Mouse (Mus musculus): ENCODE results near the gene Necab2. TPM values are rescaled to one million over a fixed set of nuclear protein-coding genes. Genes with fewer than 3 reads are reported as not detected.

Gene Necab2
- polyA plus RNA-seq, 1 experiment from 2014 or later = 15.4 TPM

GRCm38 (mm10) chr8:119430690-119431089 is 15.8 kb upstream of the Necab2 start:
- Histone ChIP-seq H3K4me1 (no peaks in the 10 kb centered on the region), H3K27me3 (no peaks in the 10 kb centered on the region), H3K4me3 (replicated peaks) (no peak overlapping the region), H3K36me3 (replicated peaks) (no peaks in the 10 kb centered on the region), H3K9ac (no peak overlapping the region), H3K4me2 (no peak overlapping the region), H3K27ac (no peak overlapping the region), H3K9me3 (no peaks in the 10 kb centered on the region)
- ATAC-seq (ENCODE audit: low FRiP score) = no peak
- 84% methylated on average over 7 of the region's 7 CpGs for WGBS

GRCm38 (mm10) chr8:119432372-119432771 is 14.1 kb upstream of the Necab2 start:
- no peak overlapping the region for H3K4me2 ChIP-seq
- peaks cover 5% of the 10 kb centered on the region; the same call in 1 of the 2 replicates for H3K4me1 ChIP-seq
- no peaks in the 10 kb centered on the region for H3K27me3 ChIP-seq
- H3K4me3 ChIP-seq (replicated peaks) = no peak overlapping the region
- H3K27ac ChIP-seq = no peak overlapping the region
- H3K36me3 ChIP-seq (replicated peaks) = no peaks in the 10 kb centered on the region
- ATAC-seq (ENCODE audit: low FRiP score) = no peak
- H3K9ac ChIP-seq = no peak overlapping the region
- 50% methylated on average over 3 of the region's 3 CpGs for WGBS
- no peaks in the 10 kb centered on the region for H3K9me3 ChIP-seq

GRCm38 (mm10) chr8:119433582-119434174 is 12.8 kb upstream of the Necab2 start, which contains the start of gene Osgin1:
Osgin1 (plus strand) TSS chr8:119434124.
- 91% methylated on average over 13 of the region's 13 CpGs for WGBS
- Histone ChIP-seq H3K4me3 (replicated peaks) (no peak within 1 kb of the TSS), H3K36me3 (replicated peaks) (no peaks in the 10 kb centered on the region), H3K4me1 (peaks cover 5% of the 10 kb centered on the region; the same call in 1 of the 2 replicates), H3K9ac (no peak within 1 kb of the TSS), H3K9me3 (no peaks in the 10 kb centered on the region), H3K27me3 (no peaks in the 10 kb centered on the region), H3K27ac (no peak within 1 kb of the TSS), H3K4me2 (no peak within 1 kb of the TSS)
- ATAC-seq (ENCODE audit: low FRiP score) = no peak

DNA sequence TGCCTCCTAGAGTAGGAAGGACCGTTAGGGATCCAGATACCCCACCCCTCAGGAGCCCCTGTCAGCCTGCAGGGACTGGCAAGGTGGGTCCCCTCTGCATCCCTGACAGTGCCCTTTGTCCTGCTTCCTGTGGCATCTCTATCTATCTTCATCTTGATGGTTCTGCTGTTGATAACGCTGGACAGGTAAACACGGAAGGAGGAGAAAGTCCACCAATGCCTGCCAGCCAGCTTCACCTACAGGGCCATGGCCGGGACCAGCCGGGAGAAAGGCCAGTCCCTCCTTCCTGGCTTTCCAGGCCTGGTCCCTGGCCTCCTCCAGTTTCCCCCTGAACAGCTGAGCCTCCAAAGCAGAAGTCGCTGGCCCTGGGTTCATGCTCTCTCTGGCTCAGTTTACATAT is 11.9 kb upstream of the Necab2 start:
- Histone ChIP-seq H3K4me3 (replicated peaks) (no peak overlapping the region), H3K9ac (no peak overlapping the region), H3K4me1 (peaks cover 5% of the 10 kb centered on the region; the same call in 1 of the 2 replicates), H3K9me3 (no peaks in the 10 kb centered on the region), H3K27me3 (no peaks in the 10 kb centered on the region), H3K27ac (no peak overlapping the region), H3K4me2 (no peak overlapping the region), H3K36me3 (replicated peaks) (no peaks in the 10 kb centered on the region)
- no peak for ATAC-seq (ENCODE audit: low FRiP score)
- 81% methylated on average over 6 of the region's 6 CpGs for WGBS

GRCm38 (mm10) chr8:119435527-119435926 is 11.0 kb upstream of the Necab2 start:
- H3K36me3 ChIP-seq (replicated peaks) = no peaks in the 10 kb centered on the region
- peaks cover 11% of the 10 kb centered on the region for H3K4me1 ChIP-seq
- no peak overlapping the region for H3K9ac ChIP-seq
- 0 out of 2 replicates have a peak, but pooled peaks cover 5% of the 10 kb centered on the region for H3K27me3 ChIP-seq
- H3K9me3 ChIP-seq = no peaks in the 10 kb centered on the region
- no peak overlapping the region for H3K27ac ChIP-seq
- H3K4me2 ChIP-seq = no peak overlapping the region
- no peak for ATAC-seq (ENCODE audit: low FRiP score)
- no peak overlapping the region for H3K4me3 ChIP-seq (replicated peaks)
- WGBS = 83% methylated on average over 7 of the region's 7 CpGs

DNA sequence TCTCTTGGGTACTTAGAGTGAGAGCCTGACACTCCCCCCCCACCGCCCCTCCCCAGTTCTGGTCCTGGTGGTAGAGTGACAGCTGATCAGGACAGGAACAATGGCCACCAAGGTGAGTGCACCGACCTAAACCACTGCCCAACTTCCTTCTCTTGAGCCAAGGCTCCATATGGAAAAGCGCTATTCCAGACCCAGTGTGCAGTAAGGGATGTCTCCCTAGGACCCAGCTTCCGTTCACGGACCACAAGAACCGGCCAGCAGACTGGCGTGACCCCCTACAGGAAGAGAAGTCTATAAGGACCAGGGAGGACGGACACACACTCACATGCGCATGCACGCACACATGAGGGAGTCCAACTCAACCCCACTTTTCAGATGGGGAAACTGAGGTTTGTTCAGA is 10.2 kb upstream of the Necab2 start:
- Histone ChIP-seq H3K4me3 (replicated peaks) (no peak overlapping the region), H3K9ac (no peak overlapping the region), H3K9me3 (no peaks in the 10 kb centered on the region), H3K4me1 (peaks cover 17% of the 10 kb centered on the region), H3K36me3 (replicated peaks) (no peaks in the 10 kb centered on the region), H3K27me3 (0 out of 2 replicates have a peak, but pooled peaks cover 10% of the 10 kb centered on the region), H3K27ac (no peak overlapping the region), H3K4me2 (no peak overlapping the region)
- 89% methylated on average over 10 of the region's 10 CpGs for WGBS
- ATAC-seq (ENCODE audit: low FRiP score) = no peak

- Histone ChIP-seq H3K27me3 (peaks cover 16% of the 10 kb centered on the region; the same call in 1 of the 2 replicates), H3K36me3 (replicated peaks) (no peaks in the 10 kb centered on the region), H3K4me2 (no peak overlapping the region), H3K4me3 (replicated peaks) (no peak overlapping the region), H3K27ac (no peak overlapping the region), H3K9me3 (no peaks in the 10 kb centered on the region), H3K9ac (no peak overlapping the region), H3K4me1 (peaks cover 17% of the 10 kb centered on the region)
- no peak for ATAC-seq (ENCODE audit: low FRiP score)
- 31% methylated on average over 9 of the region's 9 CpGs for WGBS
Observed at GRCm38 (mm10) chr8:119436933-119437332, 9.6 kb upstream of the Necab2 start.

DNA sequence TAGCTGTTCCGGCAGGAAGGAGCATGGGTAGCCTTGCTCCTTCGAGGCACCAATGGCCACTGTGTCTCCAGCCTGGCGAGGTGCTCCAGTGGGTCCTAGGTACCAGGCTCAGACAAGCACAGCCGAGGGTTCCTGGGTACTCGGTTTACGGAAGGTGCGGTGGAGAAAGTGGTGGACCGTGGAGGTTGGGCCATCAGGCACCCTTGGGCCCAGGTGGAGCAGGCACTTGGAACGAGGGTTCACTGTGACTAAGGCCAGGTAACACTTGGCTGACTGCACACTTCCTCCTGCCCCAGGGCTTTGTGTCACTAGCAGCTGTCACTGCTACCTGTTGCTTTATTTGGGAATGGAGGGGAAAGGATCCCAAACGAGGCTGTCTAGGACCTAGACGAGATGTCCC is 9.0 kb upstream of the Necab2 start:
- no peak overlapping the region for H3K4me3 ChIP-seq (replicated peaks)
- no peak for ATAC-seq (ENCODE audit: low FRiP score)
- H3K27ac ChIP-seq = no peak overlapping the region
- peaks cover 17% of the 10 kb centered on the region for H3K4me1 ChIP-seq
- no peak overlapping the region for H3K4me2 ChIP-seq
- H3K27me3 ChIP-seq = peaks cover 22% of the 10 kb centered on the region; the same call in 1 of the 2 replicates
- no peak overlapping the region for H3K9ac ChIP-seq
- WGBS = 73% methylated on average over 11 of the region's 11 CpGs
- H3K36me3 ChIP-seq (replicated peaks) = no peaks in the 10 kb centered on the region
- H3K9me3 ChIP-seq = no peaks in the 10 kb centered on the region

- Histone ChIP-seq H3K27ac (no peak overlapping the region), H3K9me3 (no peaks in the 10 kb centered on the region), H3K4me3 (replicated peaks) (no peak overlapping the region), H3K4me2 (no peak overlapping the region), H3K9ac (no peak overlapping the region), H3K4me1 (peaks cover 17% of the 10 kb centered on the region), H3K36me3 (replicated peaks) (no peaks in the 10 kb centered on the region), H3K27me3 (peaks cover 26% of the 10 kb centered on the region; the same call in 1 of the 2 replicates)
- 77% methylated on average over 6 of the region's 6 CpGs for WGBS
- ATAC-seq (ENCODE audit: low FRiP score) = no peak
Observed at GRCm38 (mm10) chr8:119438876-119439275, 7.6 kb upstream of the Necab2 start.

- Histone ChIP-seq H3K9ac (no peak overlapping the region), H3K27me3 (peaks cover 26% of the 10 kb centered on the region; the same call in 1 of the 2 replicates), H3K4me1 (peaks cover 17% of the 10 kb centered on the region), H3K27ac (no peak overlapping the region), H3K9me3 (no peaks in the 10 kb centered on the region), H3K36me3 (replicated peaks) (no peaks in the 10 kb centered on the region), H3K4me2 (no peak overlapping the region), H3K4me3 (replicated peaks) (no peak overlapping the region)
- no peak for ATAC-seq (ENCODE audit: low FRiP score)
- 92% methylated on average over 2 of the region's 2 CpGs for WGBS
Observed at GRCm38 (mm10) chr8:119439424-119439823, 7.1 kb upstream of the Necab2 start.

DNA sequence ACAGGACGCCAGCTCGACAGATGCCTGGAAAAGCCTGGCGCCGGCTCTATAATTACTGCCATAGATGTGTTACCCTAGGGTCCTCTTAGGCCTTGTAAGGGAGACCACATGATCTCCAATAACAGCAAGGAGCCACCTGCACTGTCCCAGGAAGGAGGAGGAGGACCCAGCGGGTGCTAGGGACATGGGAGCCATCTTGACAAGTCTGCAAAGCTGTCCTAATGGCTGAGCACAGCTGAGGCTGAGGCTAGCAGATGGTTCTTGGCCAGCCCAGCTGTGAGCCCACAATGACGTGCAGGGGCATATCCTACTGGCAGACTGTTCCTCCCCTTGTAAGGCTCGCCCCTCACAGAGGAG is 6.6 kb upstream of the Necab2 start:
- no peak overlapping the region for H3K4me3 ChIP-seq (replicated peaks)
- 70% methylated on average over 7 of the region's 7 CpGs for WGBS
- no peaks in the 10 kb centered on the region for H3K9me3 ChIP-seq
- no peak overlapping the region for H3K4me2 ChIP-seq
- no peak overlapping the region for H3K9ac ChIP-seq
- H3K27me3 ChIP-seq = peaks cover 29% of the 10 kb centered on the region
- H3K36me3 ChIP-seq (replicated peaks) = no peaks in the 10 kb centered on the region
- H3K27ac ChIP-seq = no peak overlapping the region
- H3K4me1 ChIP-seq = peaks cover 17% of the 10 kb centered on the region
- peak; percentile 34; the same call in 1 of the 2 replicates for ATAC-seq (ENCODE audit: low FRiP score)

GRCm38 (mm10) chr8:119440250-119440951 is 6.1 kb upstream of the Necab2 start:
- Histone ChIP-seq H3K9ac (no peak overlapping the region), H3K27me3 (peaks cover 35% of the 10 kb centered on the region), H3K9me3 (no peaks in the 10 kb centered on the region), H3K4me3 (replicated peaks) (no peak overlapping the region), H3K36me3 (replicated peaks) (no peaks in the 10 kb centered on the region), H3K4me1 (peaks cover 17% of the 10 kb centered on the region), H3K27ac (no peak overlapping the region), H3K4me2 (0 out of 2 replicates have a peak overlapping the region, but pooled peaks have one; percentile 10)
- ATAC-seq (ENCODE audit: low FRiP score) = peak; percentile 64
- 14% methylated on average over 16 of the region's 16 CpGs for WGBS

DNA sequence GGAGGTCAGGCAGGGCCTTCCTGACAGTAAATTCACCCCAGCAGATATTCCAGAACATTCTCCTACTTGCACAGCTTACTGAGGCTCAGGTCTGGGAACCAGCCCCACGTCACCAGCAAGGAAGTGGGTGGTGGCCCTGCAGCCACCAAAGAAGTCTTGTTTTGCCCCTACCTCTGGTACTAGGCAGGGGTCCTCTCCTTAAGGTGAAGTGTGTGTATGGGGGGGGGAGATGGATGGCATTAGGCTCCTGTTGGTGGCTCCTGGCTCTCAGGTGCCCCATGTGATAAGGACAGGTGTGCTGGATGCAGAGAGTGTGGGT is 5.6 kb upstream of the Necab2 start:
- Histone ChIP-seq H3K4me2 (no peak overlapping the region), H3K27me3 (peaks cover 39% of the 10 kb centered on the region), H3K9me3 (no peaks in the 10 kb centered on the region), H3K4me1 (peaks cover 17% of the 10 kb centered on the region), H3K9ac (no peak overlapping the region), H3K4me3 (replicated peaks) (no peak overlapping the region), H3K36me3 (replicated peaks) (no peaks in the 10 kb centered on the region), H3K27ac (no peak overlapping the region)
- WGBS = 71% methylated on average over 1 of the region's 1 CpGs
- peak; percentile 45; the same call in 1 of the 2 replicates for ATAC-seq (ENCODE audit: low FRiP score)

All from forebrain, embryonic 12.5 days (tissue).